Mouse (Mus musculus): ENCODE measurements around the gene Fgfr1op2. TPM values are rescaled to one million over a fixed set of nuclear protein-coding genes. Genes with fewer than 3 reads are reported as not detected.
"Not testable (repeated sequence)": the region's sequence is repeated elsewhere in the genome, so short reads cannot be mapped to it uniquely, and the experiment has no call there.

The Fgfr1op2 gene
- polyA plus RNA-seq, 1 experiment from 2014 or later, result 56.1 TPM

GRCm38 (mm10) chr6:146540386-146540785, 36.6 kb upstream of the Fgfr1op2 start:
- Histone ChIP-seq H3K9ac (ENCODE audit: low read length) (no peak overlapping the region), H3K4me1 (ENCODE audit: control insufficient read depth, insufficient read depth, low read length) (no peaks in the 10 kb centered on the region), H3K27ac (ENCODE audit: low read depth, low read length) (no peak overlapping the region), H3K4me2 (ENCODE audit: low read length) (no peak overlapping the region), H3K36me3 (ENCODE audit: control insufficient read depth, insufficient read depth, low read length) (peaks cover 2% of the 10 kb centered on the region; the same call in 1 of the 2 replicates), H3K4me3 (ENCODE audit: low read depth, low read length) (no peak overlapping the region), H3K27me3 (replicated peaks; ENCODE audit: control insufficient read depth, insufficient read depth, low read length) (no peaks in the 10 kb centered on the region), H3K9me3 (replicated peaks; ENCODE audit: control insufficient read depth, low read length) (no peaks in the 10 kb centered on the region)
- WGBS, result 75% methylated on average over 3 of the region's 3 CpGs
- DNase-seq (ENCODE audit: low spot score), result no peak
- no peak for ATAC-seq

GRCm38 (mm10) chr6:146544622-146545021, 32.4 kb upstream of the Fgfr1op2 start:
- H3K9ac ChIP-seq (ENCODE audit: low read length), result no peak overlapping the region
- no peaks in the 10 kb centered on the region for H3K27me3 ChIP-seq (replicated peaks; ENCODE audit: control insufficient read depth, insufficient read depth, low read length)
- DNase-seq (ENCODE audit: low spot score) (no peak), ATAC-seq (no peak)
- no peaks in the 10 kb centered on the region for H3K9me3 ChIP-seq (replicated peaks; ENCODE audit: control insufficient read depth, low read length)
- H3K27ac ChIP-seq (ENCODE audit: low read depth, low read length), result no peak overlapping the region
- H3K4me3 ChIP-seq (ENCODE audit: low read depth, low read length), result no peak overlapping the region
- H3K36me3 ChIP-seq (ENCODE audit: control insufficient read depth, insufficient read depth, low read length), result peaks cover 25% of the 10 kb centered on the region
- no peaks in the 10 kb centered on the region for H3K4me1 ChIP-seq (ENCODE audit: control insufficient read depth, insufficient read depth, low read length)
- 90% methylated on average over 1 of the region's 1 CpGs for WGBS
- no peak overlapping the region for H3K4me2 ChIP-seq (ENCODE audit: low read length)

GRCm38 (mm10) chr6:146545289-146545865, 31.6 kb upstream of the Fgfr1op2 start:
- 91% methylated on average over 5 of the region's 5 CpGs for WGBS
- no peak overlapping the region for H3K4me3 ChIP-seq (ENCODE audit: low read depth, low read length)
- H3K27ac ChIP-seq (ENCODE audit: low read depth, low read length), result no peak overlapping the region
- no peaks in the 10 kb centered on the region for H3K27me3 ChIP-seq (replicated peaks; ENCODE audit: control insufficient read depth, insufficient read depth, low read length)
- DNase-seq (ENCODE audit: low spot score) (no peak), ATAC-seq (no peak)
- no peaks in the 10 kb centered on the region for H3K4me1 ChIP-seq (ENCODE audit: control insufficient read depth, insufficient read depth, low read length)
- peaks cover 32% of the 10 kb centered on the region for H3K36me3 ChIP-seq (ENCODE audit: control insufficient read depth, insufficient read depth, low read length)
- H3K4me2 ChIP-seq (ENCODE audit: low read length), result no peak overlapping the region
- H3K9ac ChIP-seq (ENCODE audit: low read length), result no peak overlapping the region
- no peaks in the 10 kb centered on the region for H3K9me3 ChIP-seq (replicated peaks; ENCODE audit: control insufficient read depth, low read length)

DNA sequence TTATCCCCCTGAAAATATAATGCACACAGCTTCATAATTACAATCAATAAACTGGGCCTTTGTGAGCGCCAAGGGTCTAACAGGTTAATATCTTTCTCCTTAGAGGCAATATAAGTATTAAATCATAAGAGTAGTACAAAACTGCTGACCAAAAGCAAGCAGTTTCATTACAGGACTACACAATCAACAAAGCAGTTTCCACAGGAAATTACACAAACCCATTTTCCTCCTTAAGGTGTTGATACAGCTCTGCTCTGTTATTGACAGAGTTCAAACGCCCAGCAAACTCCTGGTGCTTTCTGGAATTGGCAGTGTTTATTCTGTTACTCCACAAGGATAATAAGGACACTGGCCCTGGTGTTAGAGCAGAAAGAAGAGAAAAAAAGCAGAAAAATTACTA, 26.6 kb upstream of the Fgfr1op2 start:
- H3K27me3 ChIP-seq (replicated peaks; ENCODE audit: control insufficient read depth, insufficient read depth, low read length), result no peaks in the 10 kb centered on the region
- no peaks in the 10 kb centered on the region for H3K4me1 ChIP-seq (ENCODE audit: control insufficient read depth, insufficient read depth, low read length)
- DNase-seq (ENCODE audit: low spot score) (no peak), ATAC-seq (no peak)
- no peak overlapping the region for H3K27ac ChIP-seq (ENCODE audit: low read depth, low read length)
- WGBS, result 89% methylated on average over 2 of the region's 2 CpGs
- H3K9ac ChIP-seq (ENCODE audit: low read length), result no peak overlapping the region
- H3K9me3 ChIP-seq (replicated peaks; ENCODE audit: control insufficient read depth, low read length), result no peaks in the 10 kb centered on the region
- H3K4me3 ChIP-seq (ENCODE audit: low read depth, low read length), result no peak overlapping the region
- no peak overlapping the region for H3K4me2 ChIP-seq (ENCODE audit: low read length)
- H3K36me3 ChIP-seq (ENCODE audit: control insufficient read depth, insufficient read depth, low read length), result peaks cover 75% of the 10 kb centered on the region

GRCm38 (mm10) chr6:146551326-146551725, 25.7 kb upstream of the Fgfr1op2 start:
- H3K27ac ChIP-seq (ENCODE audit: low read depth, low read length), result no peak overlapping the region
- H3K27me3 ChIP-seq (replicated peaks; ENCODE audit: control insufficient read depth, insufficient read depth, low read length), result no peaks in the 10 kb centered on the region
- H3K36me3 ChIP-seq (ENCODE audit: control insufficient read depth, insufficient read depth, low read length), result peaks cover 82% of the 10 kb centered on the region
- H3K4me3 ChIP-seq (ENCODE audit: low read depth, low read length), result no peak overlapping the region
- no peak overlapping the region for H3K4me2 ChIP-seq (ENCODE audit: low read length)
- no peak overlapping the region for H3K9ac ChIP-seq (ENCODE audit: low read length)
- H3K9me3 ChIP-seq (replicated peaks; ENCODE audit: control insufficient read depth, low read length), result no peaks in the 10 kb centered on the region
- no peaks in the 10 kb centered on the region for H3K4me1 ChIP-seq (ENCODE audit: control insufficient read depth, insufficient read depth, low read length)
- DNase-seq (ENCODE audit: low spot score) (no peak), ATAC-seq (no peak)

DNA sequence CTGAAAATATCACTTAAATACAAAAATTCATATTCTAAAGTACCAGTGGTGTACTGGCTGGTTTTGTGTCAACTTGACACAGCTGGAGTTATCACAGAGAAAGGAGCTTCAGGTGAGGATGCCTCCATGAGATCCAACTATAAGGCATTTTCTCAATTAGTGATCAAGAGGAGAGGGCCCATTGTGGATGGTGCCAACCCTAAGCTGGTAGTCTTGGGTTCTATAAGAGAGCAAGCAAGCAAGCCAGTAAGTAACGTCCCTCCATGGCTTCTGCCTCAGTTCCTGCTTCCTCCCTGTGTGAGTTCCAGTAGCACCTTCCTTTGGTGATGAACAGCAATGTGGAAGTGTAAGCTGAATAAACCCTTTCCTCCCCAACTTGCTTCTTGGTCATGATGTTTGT, 14.5 kb upstream of the Fgfr1op2 start:
- not testable (repeated sequence) for ATAC-seq; H3K9ac ChIP-seq (ENCODE audit: low read length); H3K27ac ChIP-seq (ENCODE audit: low read depth, low read length); DNase-seq (ENCODE audit: low spot score); H3K4me3 ChIP-seq (ENCODE audit: low read depth, low read length); H3K4me2 ChIP-seq (ENCODE audit: low read length); H3K4me1 ChIP-seq (ENCODE audit: control insufficient read depth, insufficient read depth, low read length); H3K27me3 ChIP-seq (replicated peaks; ENCODE audit: control insufficient read depth, insufficient read depth, low read length); H3K9me3 ChIP-seq (replicated peaks; ENCODE audit: control insufficient read depth, low read length)
- 77% methylated on average over 1 of the region's 1 CpGs for WGBS
- H3K36me3 ChIP-seq (ENCODE audit: control insufficient read depth, insufficient read depth, low read length), result peaks cover 60% of the 10 kb centered on the region

GRCm38 (mm10) chr6:146572073-146572472, 4.9 kb upstream of the Fgfr1op2 start:
- peaks cover 18% of the 10 kb centered on the region for H3K4me1 ChIP-seq (ENCODE audit: control insufficient read depth, insufficient read depth, low read length)
- 0 out of 2 replicates have a peak, but pooled peaks cover 3% of the 10 kb centered on the region for H3K36me3 ChIP-seq (ENCODE audit: control insufficient read depth, insufficient read depth, low read length)
- no peaks in the 10 kb centered on the region for H3K9me3 ChIP-seq (replicated peaks; ENCODE audit: control insufficient read depth, low read length)
- DNase-seq (ENCODE audit: low spot score) (no peak), ATAC-seq (no peak)
- H3K27me3 ChIP-seq (replicated peaks; ENCODE audit: control insufficient read depth, insufficient read depth, low read length), result no peaks in the 10 kb centered on the region
- H3K9ac ChIP-seq (ENCODE audit: low read length), result no peak overlapping the region
- H3K27ac ChIP-seq (ENCODE audit: low read depth, low read length), result no peak overlapping the region
- no peak overlapping the region for H3K4me2 ChIP-seq (ENCODE audit: low read length)
- H3K4me3 ChIP-seq (ENCODE audit: low read depth, low read length), result no peak overlapping the region

GRCm38 (mm10) chr6:146577310-146578109, 507 bp downstream of the Fgfr1op2 start, which contains the start of gene Ints13:
TSS of gene Ints13 (minus strand) at chr6:146577835.
- Histone ChIP-seq H3K9ac (ENCODE audit: low read length) (peak within 1 kb of the TSS; percentile 93), H3K4me1 (ENCODE audit: control insufficient read depth, insufficient read depth, low read length) (peaks cover 22% of the 10 kb centered on the region), H3K9me3 (replicated peaks; ENCODE audit: control insufficient read depth, low read length) (no peaks in the 10 kb centered on the region), H3K27ac (ENCODE audit: low read depth, low read length) (peak within 1 kb of the TSS; percentile 96), H3K4me3 (ENCODE audit: low read depth, low read length) (peak within 1 kb of the TSS; percentile 85), H3K4me2 (ENCODE audit: low read length) (peak within 1 kb of the TSS; percentile 70), H3K27me3 (replicated peaks; ENCODE audit: control insufficient read depth, insufficient read depth, low read length) (no peaks in the 10 kb centered on the region), H3K36me3 (ENCODE audit: control insufficient read depth, insufficient read depth, low read length) (no peaks in the 10 kb centered on the region)
- WGBS, result under 1% methylated on average over 77 of the region's 77 CpGs
- ATAC-seq, result peak; percentile 94
- DNase-seq (ENCODE audit: low spot score), result peak; percentile 99

- WGBS, result 0% methylated on average over 22 of the region's 22 CpGs
- Histone ChIP-seq H3K27ac (ENCODE audit: low read depth, low read length) (peak overlapping the region; percentile 96), H3K4me1 (ENCODE audit: control insufficient read depth, insufficient read depth, low read length) (peaks cover 22% of the 10 kb centered on the region), H3K4me3 (ENCODE audit: low read depth, low read length) (peak overlapping the region; percentile 85), H3K9me3 (replicated peaks; ENCODE audit: control insufficient read depth, low read length) (no peaks in the 10 kb centered on the region), H3K36me3 (ENCODE audit: control insufficient read depth, insufficient read depth, low read length) (no peaks in the 10 kb centered on the region), H3K4me2 (ENCODE audit: low read length) (peak overlapping the region; percentile 68), H3K27me3 (replicated peaks; ENCODE audit: control insufficient read depth, insufficient read depth, low read length) (no peaks in the 10 kb centered on the region), H3K9ac (ENCODE audit: low read length) (peak overlapping the region; percentile 93)
- peak; percentile 57 for DNase-seq (ENCODE audit: low spot score)
- ATAC-seq, result no peak
These were observed 1.1 kb downstream of the Fgfr1op2 start for GRCm38 (mm10) chr6:146578111-146578531.

Measured in forebrain, embryonic 14.5 days (tissue).